Mouse (Mus musculus) brain, embryonic 14.5 days (tissue): ENCODE data around the gene Gm28042.

ENCODE experiments used
- CTCF ChIP-seq: fragments of 200-500 bp; IDR thresholded peaks from 2 replicates; pipeline ENCODE4 v1.5.1; 2012; ENCODE audit warnings: inconsistent platforms, mild to moderate bottlenecking, moderate library complexity, borderline replicate concordance; ENCODE audit not compliant: insufficient read depth, insufficient read length; ENCODE audit errors: extremely low read depth
- POLR2A ChIP-seq: fragments of 200-500 bp; IDR thresholded peaks from 2 replicates; pipeline ENCODE4 v1.6.1; 2012; ENCODE audit warnings: mild to moderate bottlenecking, inconsistent platforms, borderline replicate concordance; ENCODE audit not compliant: poor library complexity, insufficient read depth, insufficient read length, severe bottlenecking; ENCODE audit errors: extremely low read depth

DNA sequence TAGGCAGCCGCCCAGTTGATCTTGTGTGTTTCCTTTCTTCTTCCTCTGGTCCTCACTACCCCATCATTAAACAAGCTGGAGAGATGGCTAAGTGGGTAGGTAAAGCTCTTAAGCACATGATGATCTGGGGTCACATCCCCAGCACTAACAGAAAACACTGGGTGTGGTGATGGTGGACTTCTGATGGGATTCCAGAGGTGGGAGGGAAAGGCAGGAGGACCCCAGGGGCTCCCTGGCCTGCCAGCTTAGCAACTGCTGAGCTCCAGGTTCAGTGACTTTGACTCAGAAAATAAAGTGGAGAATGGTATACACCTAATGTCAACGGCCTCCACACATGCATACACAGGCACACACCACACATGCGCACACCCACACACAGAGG is 648 bp downstream of the Gm28042 start:
- TF ChIP-seq CTCF (no peak), POLR2A (no peak)
